Comparison of ENCODE assay signal across 30 mouse cellular contexts in the genomic region with DNA sequence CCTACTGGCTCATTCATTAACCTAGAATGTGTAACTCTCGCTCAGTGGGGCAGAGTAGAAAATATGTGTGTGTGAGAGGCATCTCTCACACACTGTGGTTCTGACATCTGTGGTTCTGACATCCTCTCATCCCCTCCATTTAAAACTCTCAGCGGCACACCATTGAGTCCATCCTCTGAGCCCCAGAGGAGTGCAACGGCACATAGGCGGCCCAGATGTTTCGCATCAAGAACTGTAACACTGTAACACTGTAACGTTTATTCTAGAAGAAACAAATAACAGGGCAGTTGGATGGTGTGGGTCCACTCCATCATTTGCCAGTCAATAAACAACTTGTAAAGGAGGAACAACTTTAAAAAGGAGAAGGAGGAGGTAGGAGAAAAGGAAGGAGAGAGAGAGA.
"Had no signal": no experiment of that assay in that cellular context is flagged by ENCODE, and none has a peak within 500 bp of the region (broad histone marks: within the 10 kb centered on the region; RNA-seq: fewer than 3 reads in every experiment).

No protein-coding gene starts in this region.

- H3K4me2 ChIP-seq: limb, embryonic 12.5 days; limb, embryonic 13.5 days; limb, embryonic 15.5 days; liver, embryonic 11.5 days; liver, embryonic 12.5 days; liver, embryonic 13.5 days; liver, embryonic 15.5 days; lung, embryonic 15.5 days; midbrain, embryonic 12.5 days; midbrain, embryonic 13.5 days; midbrain, embryonic 15.5 days; neural tube, embryonic 12.5 days; neural tube, embryonic 13.5 days had no signal

- H3K27ac ChIP-seq: left cerebral cortex, adult 2 months; limb, embryonic 10.5 days; limb, embryonic 12.5 days; limb, embryonic 13.5 days; limb, embryonic 15.5 days; liver, embryonic 12.5 days; liver, embryonic 13.5 days; liver, embryonic 14.5 days; liver, embryonic 15.5 days; lung, embryonic 15.5 days; macrophage; midbrain, embryonic 12.5 days; midbrain, embryonic 13.5 days; midbrain, embryonic 15.5 days; neural tube, embryonic 12.5 days; neural tube, embryonic 13.5 days had no signal

- H3K4me1 ChIP-seq: liver, embryonic 12.5 days; liver, embryonic 15.5 days; megakaryocyte, embryonic 14.5 days; midbrain, embryonic 15.5 days; neural tube, embryonic 12.5 days had no signal

- H3K9ac ChIP-seq: limb, embryonic 12.5 days; limb, embryonic 13.5 days; limb, embryonic 15.5 days; liver, embryonic 12.5 days; liver, embryonic 13.5 days; liver, embryonic 14.5 days; liver, embryonic 15.5 days; liver, postnatal 0 days; lung, embryonic 15.5 days; midbrain, embryonic 12.5 days; midbrain, embryonic 13.5 days; midbrain, embryonic 15.5 days; neural tube, embryonic 12.5 days; neural tube, embryonic 13.5 days had no signal

- ATAC-seq: liver, embryonic 12.5 days; liver, postnatal 0 days; lung, postnatal 0 days; midbrain, embryonic 13.5 days; midbrain, embryonic 15.5 days; midbrain, embryonic 16.5 days had no signal

- DNase-seq: left cerebral cortex, postnatal 4 days; liver; liver, embryonic 13.5 days; liver, postnatal 0 days; lung, adult 2 months; lung, postnatal 10 days; lung, postnatal 14 days; lung, postnatal 36 days; lung, postnatal 4 days; midbrain, embryonic 14.5 days had no signal

- H3K27me3 ChIP-seq: limb, embryonic 12.5 days; liver, embryonic 12.5 days; liver, embryonic 13.5 days; liver, embryonic 15.5 days; lung, embryonic 15.5 days; midbrain, embryonic 12.5 days; midbrain, embryonic 13.5 days; midbrain, embryonic 15.5 days; neural tube, embryonic 12.5 days; neural tube, embryonic 13.5 days had no signal

- H3K36me3 ChIP-seq: limb, embryonic 10.5 days; limb, embryonic 12.5 days; limb, embryonic 13.5 days; limb, embryonic 15.5 days; liver, embryonic 12.5 days; liver, embryonic 13.5 days; liver, embryonic 15.5 days; lung, embryonic 15.5 days; midbrain, embryonic 12.5 days; midbrain, embryonic 13.5 days; midbrain, embryonic 15.5 days; neural tube, embryonic 12.5 days; neural tube, embryonic 13.5 days had no signal

- H3K4me3 ChIP-seq: left cerebral cortex, adult 2 months; limb, embryonic 10.5 days; limb, embryonic 12.5 days; limb, embryonic 13.5 days; limb, embryonic 15.5 days; liver, embryonic 12.5 days; liver, embryonic 13.5 days; liver, embryonic 15.5 days; lung, embryonic 15.5 days; megakaryocyte, embryonic 14.5 days; midbrain, embryonic 12.5 days; midbrain, embryonic 13.5 days; midbrain, embryonic 15.5 days; myocyte; neural tube, embryonic 12.5 days; neural tube, embryonic 13.5 days had no signal

- H3K9me3 ChIP-seq: limb, embryonic 10.5 days; limb, embryonic 12.5 days; limb, embryonic 13.5 days; limb, embryonic 15.5 days; liver, embryonic 13.5 days; liver, embryonic 15.5 days; lung, embryonic 15.5 days; midbrain, embryonic 12.5 days; midbrain, embryonic 13.5 days; midbrain, embryonic 15.5 days; neural tube, embryonic 12.5 days; neural tube, embryonic 13.5 days had no signal
